Mouse (Mus musculus): ENCODE results near the gene Slc37a1. TPM values are rescaled to one million over a fixed set of nuclear protein-coding genes. Genes with fewer than 3 reads are reported as not detected.

Slc37a1 gene
- polyA plus RNA-seq, 1 experiment = not detected

- TF ChIP-seq POLR2A (IDR thresholded peaks at IDR 0.05; ENCODE audit: insufficient read depth, low read depth, low read length) (no peak), CTCF (IDR thresholded peaks at IDR 0.05; ENCODE audit: insufficient read depth, low read depth, low read length) (no peak)
- 80% methylated on average over 12 of the region's 12 CpGs for WGBS
- H3K4me1 ChIP-seq (ENCODE audit: control insufficient read depth, insufficient read depth, low read length) = peaks cover 4% of the 10 kb centered on the region; the same call in 1 of the 2 replicates
- no peak overlapping the region for H3K4me3 ChIP-seq (ENCODE audit: insufficient read depth, low read depth, low read length)
- H3K27ac ChIP-seq (ENCODE audit: insufficient read depth, low read depth, low read length) = no peak overlapping the region
Measured at GRCm38 (mm10) chr17:31304895-31305775, 18.5 kb downstream of the Slc37a1 start.

GRCm38 (mm10) chr17:31305776-31306120 is 19.2 kb downstream of the Slc37a1 start:
- TF ChIP-seq CTCF (IDR thresholded peaks at IDR 0.05; ENCODE audit: insufficient read depth, low read depth, low read length) = no peak
- Histone ChIP-seq H3K4me1 (ENCODE audit: control insufficient read depth, insufficient read depth, low read length) (peaks cover 4% of the 10 kb centered on the region; the same call in 1 of the 2 replicates), H3K4me3 (ENCODE audit: insufficient read depth, low read depth, low read length) (no peak overlapping the region), H3K27ac (ENCODE audit: insufficient read depth, low read depth, low read length) (no peak overlapping the region)
- WGBS = 68% methylated on average over 5 of the region's 5 CpGs

- Histone ChIP-seq H3K27ac (ENCODE audit: insufficient read depth, low read depth, low read length) (no peak overlapping the region), H3K4me1 (ENCODE audit: control insufficient read depth, insufficient read depth, low read length) (peaks cover 4% of the 10 kb centered on the region; the same call in 1 of the 2 replicates), H3K4me3 (ENCODE audit: insufficient read depth, low read depth, low read length) (no peak overlapping the region)
- no peak for TF ChIP-seq POLR2A (IDR thresholded peaks at IDR 0.05; ENCODE audit: insufficient read depth, low read depth, low read length)
- no peak for TF ChIP-seq CTCF (IDR thresholded peaks at IDR 0.05; ENCODE audit: insufficient read depth, low read depth, low read length)
- WGBS = 87% methylated on average over 3 of the region's 3 CpGs
Measured at GRCm38 (mm10) chr17:31307756-31308155, 21.2 kb downstream of the Slc37a1 start.

GRCm38 (mm10) chr17:31308291-31308816 is 21.8 kb downstream of the Slc37a1 start:
- Histone ChIP-seq H3K27ac (ENCODE audit: insufficient read depth, low read depth, low read length) (no peak overlapping the region), H3K4me1 (ENCODE audit: control insufficient read depth, insufficient read depth, low read length) (peaks cover 4% of the 10 kb centered on the region; the same call in 1 of the 2 replicates), H3K4me3 (ENCODE audit: insufficient read depth, low read depth, low read length) (no peak overlapping the region)
- WGBS = 95% methylated on average over 7 of the region's 7 CpGs
- TF ChIP-seq CTCF (IDR thresholded peaks at IDR 0.05; ENCODE audit: insufficient read depth, low read depth, low read length) (no peak), POLR2A (IDR thresholded peaks at IDR 0.05; ENCODE audit: insufficient read depth, low read depth, low read length) (no peak)

- H3K4me1 ChIP-seq (ENCODE audit: control insufficient read depth, insufficient read depth, low read length) = peaks cover 4% of the 10 kb centered on the region
- no peak overlapping the region for H3K27ac ChIP-seq (ENCODE audit: insufficient read depth, low read depth, low read length)
- H3K4me3 ChIP-seq (ENCODE audit: insufficient read depth, low read depth, low read length) = no peak overlapping the region
- 35% methylated on average over 6 of the region's 6 CpGs for WGBS
- no peak for TF ChIP-seq POLR2A (IDR thresholded peaks at IDR 0.05; ENCODE audit: insufficient read depth, low read depth, low read length)
- no peak for TF ChIP-seq CTCF (IDR thresholded peaks at IDR 0.05; ENCODE audit: insufficient read depth, low read depth, low read length)
Measured at GRCm38 (mm10) chr17:31309281-31309793, 22.7 kb downstream of the Slc37a1 start.

- WGBS = 83% methylated on average over 9 of the region's 9 CpGs
- Histone ChIP-seq H3K27ac (ENCODE audit: insufficient read depth, low read depth, low read length) (no peak overlapping the region), H3K4me1 (ENCODE audit: control insufficient read depth, insufficient read depth, low read length) (peaks cover 11% of the 10 kb centered on the region), H3K4me3 (ENCODE audit: insufficient read depth, low read depth, low read length) (no peak overlapping the region)
- TF ChIP-seq POLR2A (IDR thresholded peaks at IDR 0.05; ENCODE audit: insufficient read depth, low read depth, low read length) = no peak
Measured at GRCm38 (mm10) chr17:31311047-31311446, 24.5 kb downstream of the Slc37a1 start.

GRCm38 (mm10) chr17:31312648-31313047 is 26.1 kb downstream of the Slc37a1 start:
- H3K27ac ChIP-seq (ENCODE audit: insufficient read depth, low read depth, low read length) = no peak overlapping the region
- 92% methylated on average over 10 of the region's 10 CpGs for WGBS
- TF ChIP-seq POLR2A (IDR thresholded peaks at IDR 0.05; ENCODE audit: insufficient read depth, low read depth, low read length) = no peak
- no peak for TF ChIP-seq CTCF (IDR thresholded peaks at IDR 0.05; ENCODE audit: insufficient read depth, low read depth, low read length)

DNA sequence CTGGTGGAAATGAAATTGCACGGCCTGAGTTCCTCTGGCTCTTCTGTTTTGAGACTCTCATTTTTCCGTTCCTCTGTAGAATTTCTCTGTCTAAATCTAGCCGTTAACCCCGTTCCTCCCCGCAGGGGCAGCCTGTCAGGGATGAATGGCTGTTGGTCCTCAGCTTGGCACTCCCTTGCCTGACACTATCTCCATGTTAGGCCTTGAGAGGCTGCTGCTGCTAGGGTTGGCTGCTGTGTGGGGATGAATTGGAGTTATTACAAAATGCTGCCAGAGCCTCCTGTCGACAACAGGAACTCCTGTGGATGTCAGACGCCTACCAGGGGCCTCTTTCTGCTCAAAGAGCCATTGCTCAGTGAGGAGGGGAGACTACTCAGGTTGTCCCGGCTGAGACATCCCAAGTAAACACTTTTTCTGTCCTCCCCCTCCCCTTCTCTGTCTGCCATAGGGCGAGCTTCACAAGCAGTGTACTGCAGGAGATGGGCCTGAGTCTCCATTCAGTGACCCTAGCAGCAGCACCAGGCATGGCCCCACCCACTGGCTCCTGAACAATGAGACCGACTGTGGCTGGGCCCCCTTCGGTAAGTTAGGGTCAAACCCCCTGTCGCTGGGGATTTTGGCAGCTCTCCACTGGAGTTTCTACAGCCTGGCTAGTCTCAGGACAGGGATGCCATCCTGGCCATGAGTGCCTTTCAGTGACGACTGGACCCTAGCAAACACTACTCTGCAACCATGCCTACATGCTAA is 28.6 kb downstream of the Slc37a1 start:
- peaks cover 13% of the 10 kb centered on the region for H3K4me1 ChIP-seq (ENCODE audit: control insufficient read depth, insufficient read depth, low read length)
- WGBS = 39% methylated on average over 13 of the region's 13 CpGs

More at GRCm38 (mm10) chr17:31312648-31313047, 26.1 kb downstream of the Slc37a1 start:
- Histone ChIP-seq H3K4me3 (ENCODE audit: insufficient read depth, low read depth, low read length) (no peak overlapping the region), H3K4me1 (ENCODE audit: control insufficient read depth, insufficient read depth, low read length) (peaks cover 14% of the 10 kb centered on the region)

More for the DNA sequence above, 28.6 kb downstream of the Slc37a1 start:
- no peak overlapping the region for H3K27ac ChIP-seq (ENCODE audit: insufficient read depth, low read depth, low read length)
- H3K4me3 ChIP-seq (ENCODE audit: insufficient read depth, low read depth, low read length) = no peak overlapping the region
- no peak for TF ChIP-seq CTCF (IDR thresholded peaks at IDR 0.05; ENCODE audit: insufficient read depth, low read depth, low read length)
- no peak for TF ChIP-seq POLR2A (IDR thresholded peaks at IDR 0.05; ENCODE audit: insufficient read depth, low read depth, low read length)
